Mouse (Mus musculus) MN1 (cell line): ENCODE measurements around the gene Tigit.

ENCODE experiments used
- DNase-seq: peaks from one replicate; pipeline ENCODE4 v3.0.0-alpha.2; 2016; ENCODE audit warnings: low spot score

The Tigit gene

GRCm38 (mm10) chr16:43663978-43664579 is at the start of gene Tigit:
Tigit (minus strand) TSS chr16:43664146.
- no peak for DNase-seq

- DNase-seq = no peak
These were observed 47.4 kb upstream of the Tigit start for GRCm38 (mm10) chr16:43711361-43711760.

- peak; percentile 68 for DNase-seq
These were observed 46.7 kb upstream of the Tigit start for GRCm38 (mm10) chr16:43710651-43711050.

- no peak for DNase-seq
These were observed 46.2 kb upstream of the Tigit start for GRCm38 (mm10) chr16:43710134-43710475.

GRCm38 (mm10) chr16:43709432-43710133 is 45.6 kb upstream of the Tigit start:
- DNase-seq = peak; percentile 48

GRCm38 (mm10) chr16:43709062-43709413 is 45.1 kb upstream of the Tigit start:
- peak; percentile 46 for DNase-seq

- DNase-seq = peak; percentile 46
These were observed 44.6 kb upstream of the Tigit start for GRCm38 (mm10) chr16:43708335-43709061.

GRCm38 (mm10) chr16:43701765-43702504 is 38.0 kb upstream of the Tigit start:
- DNase-seq = peak; percentile 53

GRCm38 (mm10) chr16:43700575-43700974 is 36.6 kb upstream of the Tigit start:
- DNase-seq = peak; percentile 75

- no peak for DNase-seq
These were observed 35.0 kb upstream of the Tigit start for GRCm38 (mm10) chr16:43698735-43699649.

- no peak for DNase-seq
These were observed 33.8 kb upstream of the Tigit start for GRCm38 (mm10) chr16:43697772-43698171.

- DNase-seq = no peak
These were observed 31.9 kb upstream of the Tigit start for GRCm38 (mm10) chr16:43695852-43696251.

- no peak for DNase-seq
These were observed 30.2 kb upstream of the Tigit start for GRCm38 (mm10) chr16:43694104-43694503.

GRCm38 (mm10) chr16:43692611-43693010 is 28.7 kb upstream of the Tigit start:
- no peak for DNase-seq

- no peak for DNase-seq
These were observed 27.8 kb upstream of the Tigit start for GRCm38 (mm10) chr16:43691741-43692140.

- no peak for DNase-seq
These were observed 27.0 kb upstream of the Tigit start for GRCm38 (mm10) chr16:43690912-43691311.

- no peak for DNase-seq
These were observed 26.3 kb upstream of the Tigit start for GRCm38 (mm10) chr16:43690211-43690690.

GRCm38 (mm10) chr16:43687968-43688367 is 24.0 kb upstream of the Tigit start:
- DNase-seq = no peak

- DNase-seq = no peak
These were observed 10.5 kb upstream of the Tigit start for GRCm38 (mm10) chr16:43674400-43674799.

- no peak for DNase-seq
These were observed 8.8 kb upstream of the Tigit start for GRCm38 (mm10) chr16:43672697-43673096.

- no peak for DNase-seq
These were observed 8.0 kb upstream of the Tigit start for GRCm38 (mm10) chr16:43671972-43672371.
